Mouse (Mus musculus) MEL (cell line): ENCODE results near the gene Raly. TPM values are rescaled to one million over a fixed set of nuclear protein-coding genes. Genes with fewer than 3 reads are reported as not detected.

Source experiments
- DNase-seq: peaks from one replicate; pipeline ENCODE4 v3.0.0; 2011; ENCODE audit warnings: low read depth, low spot score
- H3K27ac ChIP-seq: 2 replicates; pipeline ENCODE4 v1.5.1; 2012; ENCODE audit warnings: low read depth, mild to moderate bottlenecking, control low read depth, low read length, moderate library complexity; ENCODE audit not compliant: control insufficient read depth
- H3K27me3 ChIP-seq, 2 experiments: fragments of 150-350 bp in 1 of 2; sonication (generic) in 1 of 2; 2 replicates each; pipeline ENCODE4 v1.6.1; 2012; ENCODE audit warnings: low read length in 2 of 2, mild to moderate bottlenecking in 2 of 2, improper control_type of control experiment in 1 of 2, moderate library complexity in 1 of 2; ENCODE audit not compliant: insufficient read depth in 2 of 2, control insufficient read depth in 1 of 2
- H3K36me3 ChIP-seq, 2 experiments: 2 replicates each; pipeline ENCODE4 v1.6.1; 2012 to 2014; ENCODE audit warnings: low read length in 2 of 2, improper control_type of control experiment in 1 of 2, inconsistent platforms in 1 of 2, mild to moderate bottlenecking in 1 of 2; ENCODE audit not compliant: insufficient read depth in 2 of 2, control insufficient read depth in 1 of 2
- H3K4me1 ChIP-seq, 2 experiments: fragments of 150-350 bp in 1 of 2; sonication (generic) in 1 of 2; 2 replicates each; pipeline ENCODE4 v1.6.1; 2012; ENCODE audit warnings: low read length in 2 of 2, improper control_type of control experiment in 1 of 2, mild to moderate bottlenecking in 1 of 2; ENCODE audit not compliant: insufficient read depth in 2 of 2, control insufficient read depth in 1 of 2
- H3K4me3 ChIP-seq, 2 experiments: fragments of 150-350 bp in 1 of 2; sonication (generic) in 1 of 2; 2 replicates each; pipeline ENCODE4 v1.5.1; 2012; ENCODE audit warnings: low read depth in 2 of 2, low read length in 2 of 2, mild to moderate bottlenecking in 2 of 2, moderate library complexity in 2 of 2, control low read depth in 1 of 2, improper control_type of control experiment in 1 of 2; ENCODE audit not compliant: control insufficient read depth in 1 of 2, insufficient read depth in 1 of 2
- H3K79me2 ChIP-seq: 2 replicates; pipeline ENCODE4 v1.6.1; 2012; ENCODE audit warnings: mild to moderate bottlenecking, low read length, moderate library complexity; ENCODE audit not compliant: control insufficient read depth, poor library complexity, insufficient read depth
- H3K9ac ChIP-seq: 2 replicates; pipeline ENCODE4 v1.6.1; 2012; ENCODE audit warnings: low read depth, mild to moderate bottlenecking, control low read depth, low read length, moderate library complexity; ENCODE audit not compliant: control insufficient read depth, poor library complexity, severe bottlenecking
- H3K9me3 ChIP-seq: fragments of 150-350 bp; sonication (generic); replicated peaks from 2 replicates; pipeline ENCODE4 v1.6.1; 2012; ENCODE audit warnings: mild to moderate bottlenecking, low read length, improper control_type of control experiment, moderate library complexity; ENCODE audit not compliant: insufficient read depth
- CHD1 ChIP-seq: IDR thresholded peaks from 2 replicates; pipeline ENCODE4 v1.6.1; 2012; ENCODE audit warnings: low read depth, mild to moderate bottlenecking, inconsistent platforms, low read length, improper control_type of control experiment
- CHD2 ChIP-seq: IDR thresholded peaks from 2 replicates; pipeline ENCODE4 v1.6.1; 2011; ENCODE audit warnings: low read length, improper control_type of control experiment
- CTCF ChIP-seq, 3 experiments: IDR thresholded peaks in 2 of 3; conservative IDR thresholded peaks in 1 of 3; 2 replicates each; pipeline ENCODE4 v1.5.1; 2011 to 2012; ENCODE audit warnings: low read length in 3 of 3, low read depth in 2 of 3, mild to moderate bottlenecking in 2 of 3, improper control_type of control experiment in 1 of 3, inconsistent platforms in 1 of 3, mixed read lengths in 1 of 3, moderate library complexity in 1 of 3; ENCODE audit not compliant: control insufficient read depth in 1 of 3, insufficient read depth in 1 of 3, poor library complexity in 1 of 3, severe bottlenecking in 1 of 3
- EP300 ChIP-seq, 2 experiments: IDR thresholded peaks; 2 replicates each; pipeline ENCODE4 v1.6.1; 2011; ENCODE audit warnings: improper control_type of control experiment in 2 of 2, low read length in 2 of 2, low read depth in 1 of 2, mild to moderate bottlenecking in 1 of 2
- ETS1 ChIP-seq: IDR thresholded peaks from 2 replicates; pipeline ENCODE4 v1.6.1; 2012; ENCODE audit warnings: low read depth, mild to moderate bottlenecking, inconsistent platforms, low read length, improper control_type of control experiment, moderate library complexity
- HCFC1 ChIP-seq: IDR thresholded peaks from 2 replicates; pipeline ENCODE4 v1.6.1; 2012; ENCODE audit warnings: low read depth, mild to moderate bottlenecking, inconsistent platforms, low read length, improper control_type of control experiment, moderate library complexity
- MAX ChIP-seq: IDR thresholded peaks from 2 replicates; pipeline ENCODE4 v1.6.1; 2011; ENCODE audit warnings: low read length, improper control_type of control experiment
- MAZ ChIP-seq: IDR thresholded peaks from 2 replicates; pipeline ENCODE4 v1.6.1; 2012; ENCODE audit warnings: low read depth, mild to moderate bottlenecking, inconsistent platforms, low read length, improper control_type of control experiment
- MXI1 ChIP-seq: IDR thresholded peaks from 2 replicates; pipeline ENCODE4 v1.6.1; 2011; ENCODE audit warnings: mild to moderate bottlenecking, low read depth, low read length, improper control_type of control experiment
- MYB ChIP-seq: IDR thresholded peaks from 2 replicates; pipeline ENCODE4 v1.6.1; 2011; ENCODE audit warnings: mild to moderate bottlenecking, low read depth, low read length, improper control_type of control experiment
- NELFE ChIP-seq: IDR thresholded peaks from 2 replicates; pipeline ENCODE4 v1.6.1; 2011; ENCODE audit warnings: low read depth, low read length, improper control_type of control experiment
- NRF1 ChIP-seq: IDR thresholded peaks from 2 replicates; pipeline ENCODE4 v1.6.1; 2014; ENCODE audit warnings: low read depth, mild to moderate bottlenecking, inconsistent platforms, low read length, improper control_type of control experiment, moderate library complexity; ENCODE audit not compliant: poor library complexity, insufficient read depth, severe bottlenecking
- POLR2A ChIP-seq, 2 experiments: IDR thresholded peaks; 2 replicates each; pipeline ENCODE4 v1.6.1; 2011 to 2012; ENCODE audit warnings: low read length in 2 of 2, mild to moderate bottlenecking in 2 of 2, control low read depth in 1 of 2, improper control_type of control experiment in 1 of 2, low read depth in 1 of 2, moderate library complexity in 1 of 2; ENCODE audit not compliant: control insufficient read depth in 1 of 2, insufficient read depth in 1 of 2, poor library complexity in 1 of 2
- POLR2AphosphoS2 ChIP-seq: IDR thresholded peaks from 2 replicates; pipeline ENCODE4 v1.6.1; 2011; ENCODE audit warnings: low read length, improper control_type of control experiment
- POLR2AphosphoS5 ChIP-seq: IDR thresholded peaks from 2 replicates; pipeline ENCODE4 v1.6.1; 2012; ENCODE audit warnings: low read depth, borderline replicate concordance, mild to moderate bottlenecking, inconsistent platforms, low read length, moderate library complexity, mixed read lengths
- RAD21 ChIP-seq: IDR thresholded peaks from 2 replicates; pipeline ENCODE4 v1.6.1; 2011; ENCODE audit warnings: mild to moderate bottlenecking, low read depth, low read length, improper control_type of control experiment
- SIN3A ChIP-seq: IDR thresholded peaks from 2 replicates; pipeline ENCODE4 v1.6.1; 2012; ENCODE audit warnings: low read length, improper control_type of control experiment, inconsistent platforms
- SMC3 ChIP-seq: IDR thresholded peaks from 2 replicates; pipeline ENCODE4 v1.6.1; 2011; ENCODE audit warnings: low read depth, low read length, improper control_type of control experiment
- TAL1 ChIP-seq: IDR thresholded peaks from 2 replicates; pipeline ENCODE4 v1.6.1; 2012; ENCODE audit warnings: mild to moderate bottlenecking, inconsistent platforms, low read length, moderate library complexity, mixed read lengths
- TBP ChIP-seq: IDR thresholded peaks from 2 replicates; pipeline ENCODE4 v1.8.0; 2011; ENCODE audit warnings: low read depth, low read length, improper control_type of control experiment
- USF1 ChIP-seq: IDR thresholded peaks from 2 replicates; pipeline ENCODE4 v1.6.1; 2014; ENCODE audit warnings: low read depth, mild to moderate bottlenecking, inconsistent platforms, low read length, improper control_type of control experiment, moderate library complexity
- USF2 ChIP-seq, 2 experiments: IDR thresholded peaks; 2 replicates each; pipeline ENCODE4 v1.6.1; 2011 to 2012; ENCODE audit warnings: improper control_type of control experiment in 2 of 2, low read length in 2 of 2, borderline replicate concordance in 1 of 2, inconsistent platforms in 1 of 2, low read depth in 1 of 2, mild to moderate bottlenecking in 1 of 2; ENCODE audit not compliant: insufficient read depth in 1 of 2
- ZC3H11A ChIP-seq: IDR thresholded peaks from 2 replicates; pipeline ENCODE4 v1.6.1; 2012; ENCODE audit warnings: low read depth, mild to moderate bottlenecking, inconsistent platforms, low read length, improper control_type of control experiment
- ZKSCAN1 ChIP-seq: IDR thresholded peaks from 2 replicates; pipeline ENCODE4 v1.6.1; 2012; ENCODE audit warnings: low read depth, mild to moderate bottlenecking, inconsistent platforms, low read length, improper control_type of control experiment, moderate library complexity
- ZMIZ1 ChIP-seq: IDR thresholded peaks from 2 replicates; pipeline ENCODE4 v1.6.1; 2012; ENCODE audit warnings: low read depth, mild to moderate bottlenecking, inconsistent platforms, low read length, improper control_type of control experiment, moderate library complexity
- polyA plus RNA-seq, 2 experiments: library from polyadenylated mRNA; stranded (reverse) in 1 of 2; unstranded in 1 of 2; fragments of >175 nt in 1 of 2; fragments of >200 nt in 1 of 2; gene quantifications; 2 replicates each; pipeline versions ENCODE4 v1.2.1 to v1.2.4; 2012; ENCODE audit warnings: low replicate concordance in 2 of 2, low read depth in 1 of 2; ENCODE audit not compliant: insufficient read length in 2 of 2, insufficient read depth in 1 of 2, missing spikeins in 1 of 2
- total RNA-seq: library from RNA; depleted of rRNA; stranded (reverse); fragments of 300-350 nt; gene quantifications from 2 replicates; pipeline ENCODE4 v1.2.3, GENCODE M21; 2012

Raly gene
- total and polyA plus RNA-seq, 3 experiments = 214 to 407 TPM; not detected in 1

- peaks cover 0 to 12% of the 10 kb centered on the region in 2 experiments; a peak in 2 of 4 replicates for H3K36me3 ChIP-seq
Observed at GRCm38 (mm10) chr2:154782856-154783650, 7.8 kb upstream of the Raly start.

DNA sequence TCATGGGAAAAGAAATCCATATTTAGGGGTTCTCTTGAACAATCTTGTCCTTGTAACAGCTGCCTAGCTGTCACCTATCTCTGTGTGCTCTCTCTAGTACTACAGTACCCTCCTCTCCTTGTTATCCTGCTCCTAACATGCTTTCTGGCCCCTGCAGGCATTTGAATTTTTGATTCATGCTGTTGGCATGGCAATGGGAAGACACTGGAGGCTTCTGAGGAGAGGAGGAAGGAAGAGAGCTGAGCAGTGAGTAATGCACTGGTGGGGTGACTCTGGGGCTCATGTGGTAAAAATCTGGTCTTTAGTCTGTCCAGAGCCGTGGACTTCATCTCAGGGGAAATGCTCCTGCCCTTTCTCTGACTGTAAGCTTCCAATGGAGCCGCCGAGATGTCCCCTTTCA, 5.6 kb upstream of the Raly start:
- Histone ChIP-seq H3K4me1 (peaks cover 9 to 20% of the 10 kb centered on the region in 2 experiments), H3K27me3 (no peaks in the 10 kb centered on the region), H3K79me2 (no peaks in the 10 kb centered on the region), H3K9ac (no peak overlapping the region), H3K27ac (no peak overlapping the region), H3K4me3 (no peak overlapping the region), H3K9me3 (no peaks in the 10 kb centered on the region), H3K36me3 (peaks cover 0 to 18% of the 10 kb centered on the region in 2 experiments; a peak in 2 of 4 replicates)
- DNase-seq = no peak
- no peak for TF ChIP-seq EP300 (IDR thresholded peaks at IDR 0.05; ENCODE audit: low read depth in 1 of 2, low read length in 2 of 2)
- TF ChIP-seq MAX = no peak
- TF ChIP-seq TBP = no peak
- no peak for TF ChIP-seq CHD2
- no peak for TF ChIP-seq POLR2AphosphoS2
- no peak for TF ChIP-seq USF1

More at GRCm38 (mm10) chr2:154782856-154783650, 7.8 kb upstream of the Raly start:
- no peaks in the 10 kb centered on the region for H3K79me2 ChIP-seq
- H3K4me3 ChIP-seq = no peak overlapping the region
- DNase-seq = no peak
- no peaks in the 10 kb centered on the region for H3K9me3 ChIP-seq
- H3K27ac ChIP-seq = no peak overlapping the region
- H3K4me1 ChIP-seq = peaks cover 9 to 15% of the 10 kb centered on the region in 2 experiments
- no peak for TF ChIP-seq POLR2AphosphoS5
- no peak for TF ChIP-seq ZMIZ1
- TF ChIP-seq NELFE = no peak
- TF ChIP-seq ZC3H11A = no peak
- no peak for TF ChIP-seq USF2 (IDR thresholded peaks at IDR 0.05; ENCODE audit: borderline replicate concordance in 1 of 2, insufficient read depth in 1 of 2, low read depth in 1 of 2, low read length in 2 of 2)
- peaks cover 2% of the 10 kb centered on the region in 2 experiments; a peak in 3 of 4 replicates for H3K27me3 ChIP-seq
- H3K9ac ChIP-seq = no peak overlapping the region

GRCm38 (mm10) chr2:154786187-154786586, 4.7 kb upstream of the Raly start:
- H3K79me2 ChIP-seq = peaks cover 1% of the 10 kb centered on the region; the same call in 1 of the 2 replicates
- no peak overlapping the region for H3K4me3 ChIP-seq
- H3K4me1 ChIP-seq = peaks cover 9 to 20% of the 10 kb centered on the region in 2 experiments
- H3K27ac ChIP-seq = no peak overlapping the region
- H3K9ac ChIP-seq = no peak overlapping the region
- no peaks in the 10 kb centered on the region for H3K9me3 ChIP-seq
- H3K36me3 ChIP-seq = peaks cover 0 to 18% of the 10 kb centered on the region in 2 experiments; a peak in 2 of 4 replicates
- peak; percentile 86 for DNase-seq
- H3K27me3 ChIP-seq = no peaks in the 10 kb centered on the region
- TF ChIP-seq ZMIZ1 (no peak), CTCF (IDR thresholded peaks at IDR 0.05 in 2 of 3, conservative IDR thresholded peaks at IDR 0.05 in 1 of 3; ENCODE audit: control insufficient read depth in 1 of 3, insufficient read depth in 1 of 3, low read depth in 2 of 3, low read length in 3 of 3, poor library complexity in 1 of 3, severe bottlenecking in 1 of 3) (no peak), NRF1 (no peak), MAX (no peak), POLR2AphosphoS2 (no peak), USF1 (no peak), ETS1 (peak; percentile 57; the same call in 1 of the 2 replicates), RAD21 (no peak), TAL1 (peak; percentile 55), SMC3 (no peak; the same call in 1 of the 2 replicates), POLR2A (IDR thresholded peaks at IDR 0.05; ENCODE audit: control insufficient read depth in 1 of 2, insufficient read depth in 1 of 2, low read depth in 1 of 2, low read length in 2 of 2, poor library complexity in 1 of 2) (no peak), MAZ (no peak), HCFC1 (no peak), CHD1 (no peak), ZKSCAN1 (no peak), MYB (no peak), ZC3H11A (no peak), SIN3A (no peak), MXI1 (no peak)
